Mouse (Mus musculus) kidney, embryonic 14.5 days (tissue): ENCODE measurements around the gene Gm13103. TPM values are rescaled to one million over a fixed set of nuclear protein-coding genes. Genes with fewer than 3 reads are reported as not detected.
"Not testable (repeated sequence)": the region's sequence is repeated elsewhere in the genome, so short reads cannot be mapped to it uniquely, and the experiment has no call there.

Experiments used
- ATAC-seq: fragments of 200-750 bp; cut with Nextera tagmentation; 2 replicates; pipeline ENCODE4 v1.8.0; 2017; ENCODE audit warnings: moderate number of reproducible peaks, mild to moderate bottlenecking, moderate TSS enrichment, moderate library complexity; ENCODE audit not compliant: low FRiP score, low TSS enrichment
- H3K27ac ChIP-seq: fragments of 300-500 bp; sonication (generic); 2 replicates; pipeline ENCODE4 v1.5.1; 2014; ENCODE audit warnings: low read depth, mild to moderate bottlenecking, low read length, moderate library complexity, mixed read lengths
- H3K27me3 ChIP-seq: fragments of 300-500 bp; sonication (generic); 2 replicates; pipeline ENCODE4 v1.6.1; 2014; ENCODE audit warnings: mild to moderate bottlenecking, low read length; ENCODE audit not compliant: control insufficient read depth, insufficient read depth
- H3K36me3 ChIP-seq: fragments of 300-500 bp; sonication (generic); 2 replicates; pipeline ENCODE4 v1.6.1; 2014; ENCODE audit warnings: low read length, mixed read lengths; ENCODE audit not compliant: control insufficient read depth, insufficient read depth
- H3K4me1 ChIP-seq: fragments of 300-500 bp; sonication (generic); 2 replicates; pipeline ENCODE4 v1.6.1; 2014; ENCODE audit warnings: low read length, mixed read lengths; ENCODE audit not compliant: control insufficient read depth, insufficient read depth
- H3K4me2 ChIP-seq: fragments of 300-500 bp; sonication (generic); replicated peaks from 2 replicates; pipeline ENCODE4 v1.6.1; 2014; ENCODE audit warnings: low read depth, mild to moderate bottlenecking, low read length
- H3K4me3 ChIP-seq: fragments of 300-500 bp; sonication (generic); 2 replicates; pipeline ENCODE4 v1.5.1; 2014; ENCODE audit warnings: mild to moderate bottlenecking, low read length
- H3K9ac ChIP-seq: fragments of 300-500 bp; sonication (generic); 2 replicates; pipeline ENCODE4 v1.6.1; 2014; ENCODE audit warnings: low read depth, mild to moderate bottlenecking, low read length, moderate library complexity
- H3K9me3 ChIP-seq: fragments of 300-500 bp; sonication (generic); 2 replicates; pipeline ENCODE4 v1.6.1; 2016; ENCODE audit warnings: low read length; ENCODE audit not compliant: control insufficient read depth
- WGBS: fragments of 180-500 bp; shearing (Covaris S2); extraction: QIAGEN DNeasy Blood & Tissue Kit; methylation state at CpG from one replicate; pipeline ENCODE4 v1.1.7; 2014; 5-methylcytosine and 5-hydroxymethylcytosine counted together
- polyA plus RNA-seq: library from polyadenylated mRNA; unstranded; fragments of >200 nt; fragmentation: Nextera tagmentation; extraction: Ambion mirVana; gene quantifications from 2 replicates; pipeline ENCODE4 v1.2.1, GENCODE M21; 2014

Gene Gm13103
- polyA plus RNA-seq = not detected in 2 replicates

GRCm38 (mm10) chr4:143846197-143846596, at the start of gene Gm13103:
Gene Gm13103, plus strand, starts transcription at chr4:143846497.
- not testable (repeated sequence) for ATAC-seq, H3K4me1 ChIP-seq, H3K27ac ChIP-seq

GRCm38 (mm10) chr4:143815993-143816392, 30.3 kb upstream of the Gm13103 start, which contains the start of gene Gm13084:
Gene Gm13084, minus strand, starts transcription at chr4:143816093.
- Histone ChIP-seq H3K4me1 (no peaks in the 10 kb centered on the region), H3K4me3 (no peak within 1 kb of the TSS), H3K36me3 (no peaks in the 10 kb centered on the region), H3K4me2 (no peak within 1 kb of the TSS), H3K9ac (no peak within 1 kb of the TSS), H3K9me3 (peaks cover 3% of the 10 kb centered on the region), H3K27me3 (no peaks in the 10 kb centered on the region), H3K27ac (no peak within 1 kb of the TSS)
- WGBS = 91% methylated on average over 2 of the region's 2 CpGs
- no peak for ATAC-seq

More at GRCm38 (mm10) chr4:143846197-143846596, at the start of gene Gm13103:
- not testable (repeated sequence) for H3K36me3 ChIP-seq, H3K9ac ChIP-seq, H3K4me3 ChIP-seq, H3K4me2 ChIP-seq, H3K27me3 ChIP-seq
- peaks cover 11% of the 10 kb centered on the region for H3K9me3 ChIP-seq

GRCm38 (mm10) chr4:143882371-143882770, 36.1 kb downstream of the Gm13103 start:
- not testable (repeated sequence) for H3K4me3 ChIP-seq, H3K27ac ChIP-seq, H3K36me3 ChIP-seq, ATAC-seq, H3K4me2 ChIP-seq, H3K27me3 ChIP-seq, H3K9me3 ChIP-seq, H3K4me1 ChIP-seq, H3K9ac ChIP-seq
- WGBS = 81% methylated on average over 1 of the region's 1 CpGs

- 85% methylated on average over 3 of the region's 3 CpGs for WGBS
- not testable (repeated sequence) for ATAC-seq, H3K4me1 ChIP-seq, H3K9ac ChIP-seq, H3K4me3 ChIP-seq, H3K27me3 ChIP-seq, H3K9me3 ChIP-seq, H3K4me2 ChIP-seq, H3K27ac ChIP-seq, H3K36me3 ChIP-seq
These were observed 48.1 kb downstream of the Gm13103 start for GRCm38 (mm10) chr4:143894406-143894805.

- not testable (repeated sequence) for H3K27me3 ChIP-seq, H3K27ac ChIP-seq, H3K4me3 ChIP-seq, ATAC-seq, H3K4me1 ChIP-seq, H3K9ac ChIP-seq, H3K4me2 ChIP-seq, H3K36me3 ChIP-seq, H3K9me3 ChIP-seq
- WGBS = 84% methylated on average over 1 of the region's 1 CpGs
These were observed 54.0 kb downstream of the Gm13103 start, which contains the start of gene Pramef6 for GRCm38 (mm10) chr4:143900280-143900679. Gene Pramef6, minus strand, starts transcription at chr4:143900380.

Other genes starting within 250 kb of the Gm13103 start
- gene Gm13083, start 231.5 kb upstream of the Gm13103 start, polyA plus RNA-seq = not detected in 2 replicates
- gene Gm13088, start 189.3 kb upstream of the Gm13103 start, polyA plus RNA-seq = not detected in 2 replicates
- gene Gm13089, start 143.8 kb upstream of the Gm13103 start, polyA plus RNA-seq = not detected in 2 replicates
- not detected in 2 replicates for gene Gm13078, start 127.0 kb upstream of the Gm13103 start, polyA plus RNA-seq
- not detected in 2 replicates for gene Gm13023, start 57.1 kb upstream of the Gm13103 start, polyA plus RNA-seq
- not detected in 2 replicates for gene Gm13084, start 30.4 kb upstream of the Gm13103 start, polyA plus RNA-seq
- gene Pramef6, start 53.9 kb downstream of the Gm13103 start, polyA plus RNA-seq = not detected in 2 replicates
- not detected in 2 replicates for gene Pramef25, start 104.5 kb downstream of the Gm13103 start, polyA plus RNA-seq
- not detected in 2 replicates for gene Gm13101, start 120.5 kb downstream of the Gm13103 start, polyA plus RNA-seq
- not detected in 2 replicates for gene Pramef17, start 147.9 kb downstream of the Gm13103 start, polyA plus RNA-seq
- not detected in 2 replicates for gene Pramel4, start 212.6 kb downstream of the Gm13103 start, polyA plus RNA-seq